Mouse (Mus musculus) midbrain, postnatal 0 days (tissue): ENCODE results near the gene Plpp2. TPM values are rescaled to one million over a fixed set of nuclear protein-coding genes. Genes with fewer than 3 reads are reported as not detected.

ENCODE experiments used
- ATAC-seq: fragments of 200-750 bp; cut with Nextera tagmentation; 2 replicates; pipeline ENCODE4 v1.8.0; 2017; ENCODE audit warnings: moderate number of reproducible peaks, mild to moderate bottlenecking, moderate TSS enrichment, moderate library complexity; ENCODE audit not compliant: low FRiP score
- DNase-seq: peaks from one replicate; pipeline ENCODE4 v3.0.0-alpha.2; 2015; ENCODE audit warnings: low spot score
- H3K27ac ChIP-seq: fragments of 300-500 bp; sonication (generic); 2 replicates; pipeline ENCODE4 v1.5.1; 2014; ENCODE audit warnings: low read depth, mild to moderate bottlenecking, low read length, mixed read lengths
- H3K27me3 ChIP-seq: fragments of 300-500 bp; sonication (generic); 2 replicates; pipeline ENCODE4 v1.6.1; 2014; ENCODE audit warnings: low read length, control low read depth, mixed read lengths; ENCODE audit not compliant: insufficient read depth
- H3K36me3 ChIP-seq: fragments of 300-500 bp; sonication (generic); 2 replicates; pipeline ENCODE4 v1.6.1; 2014; ENCODE audit warnings: low read length, control low read depth, mixed read lengths; ENCODE audit not compliant: insufficient read depth
- H3K4me1 ChIP-seq: fragments of 300-500 bp; sonication (generic); 2 replicates; pipeline ENCODE4 v1.6.1; 2014; ENCODE audit warnings: mild to moderate bottlenecking, control low read depth, antibody characterized with exemption, low read length, mixed read lengths; ENCODE audit not compliant: insufficient read depth
- H3K4me2 ChIP-seq: fragments of 300-500 bp; sonication (generic); 2 replicates; pipeline ENCODE4 v1.6.1; 2014; ENCODE audit warnings: low read depth, mild to moderate bottlenecking, low read length, mixed read lengths; ENCODE audit not compliant: poor library complexity, severe bottlenecking
- H3K4me3 ChIP-seq: fragments of 300-500 bp; sonication (generic); 2 replicates; pipeline ENCODE4 v1.5.1; 2014; ENCODE audit warnings: low read depth, mild to moderate bottlenecking, low read length, moderate library complexity
- H3K9ac ChIP-seq: fragments of 300-500 bp; sonication (generic); replicated peaks from 2 replicates; pipeline ENCODE4 v1.6.1; 2014; ENCODE audit warnings: mild to moderate bottlenecking, low read length, moderate library complexity, mixed read lengths; ENCODE audit not compliant: poor library complexity, severe bottlenecking
- H3K9me3 ChIP-seq: fragments of 300-500 bp; sonication (generic); 2 replicates; pipeline ENCODE4 v1.6.1; 2016; ENCODE audit warnings: low read length, control low read depth
- CTCF ChIP-seq: IDR thresholded peaks from 2 replicates; pipeline ENCODE4 v1.5.1; 2016; ENCODE audit warnings: antibody characterized with exemption, mild to moderate bottlenecking
- WGBS: fragments of 180-500 bp; shearing (Covaris S2); extraction: QIAGEN DNeasy Blood & Tissue Kit; methylation state at CpG from one replicate; pipeline ENCODE4 v1.1.7; 2014; 5-methylcytosine and 5-hydroxymethylcytosine counted together
- polyA plus RNA-seq: library from polyadenylated mRNA; unstranded; fragments of >200 nt; fragmentation: Nextera tagmentation; extraction: Ambion mirVana; gene quantifications from 2 replicates; pipeline ENCODE4 v1.2.1, GENCODE M21; 2015
- total RNA-seq: library from RNA; depleted of rRNA; stranded (reverse); fragments of >200 nt; gene quantifications from 2 replicates; pipeline ENCODE4 v1.2.3, GENCODE M21; 2014

Plpp2 gene
- total and polyA plus RNA-seq, 2 experiments from 2014 or later: 22.7 to 34.6 TPM

DNA sequence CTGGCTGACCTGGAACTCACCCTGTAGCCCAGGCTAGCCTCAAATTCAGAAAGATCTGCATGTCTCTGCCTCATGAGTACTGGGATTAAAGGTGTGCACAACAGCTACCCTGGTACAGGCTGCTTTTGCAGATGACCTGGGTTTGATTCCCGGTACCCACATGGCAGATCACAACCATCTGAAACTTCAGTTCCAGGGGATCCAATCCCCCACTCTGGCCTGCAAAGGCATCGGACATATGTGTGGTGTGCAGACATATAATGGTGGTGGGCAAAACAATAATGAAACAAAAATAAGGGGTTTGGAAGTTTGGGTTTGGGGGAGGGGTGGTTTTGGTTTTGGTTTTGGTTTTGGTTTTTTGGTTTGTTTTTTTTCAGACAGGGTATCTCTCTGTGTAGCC, 37.7 kb upstream of the Plpp2 start:
- no peak overlapping the region for H3K27ac ChIP-seq
- TF ChIP-seq CTCF: no peak
- H3K9me3 ChIP-seq: peaks cover 3% of the 10 kb centered on the region; the same call in 1 of the 2 replicates
- ATAC-seq: no peak
- H3K4me2 ChIP-seq: no peak overlapping the region
- no peaks in the 10 kb centered on the region for H3K36me3 ChIP-seq
- H3K4me3 ChIP-seq: no peak overlapping the region
- no peak for DNase-seq
- WGBS: 90% methylated on average over 2 of the region's 2 CpGs
- H3K4me1 ChIP-seq: no peaks in the 10 kb centered on the region
- no peak overlapping the region for H3K9ac ChIP-seq
- H3K27me3 ChIP-seq: no peaks in the 10 kb centered on the region

DNA sequence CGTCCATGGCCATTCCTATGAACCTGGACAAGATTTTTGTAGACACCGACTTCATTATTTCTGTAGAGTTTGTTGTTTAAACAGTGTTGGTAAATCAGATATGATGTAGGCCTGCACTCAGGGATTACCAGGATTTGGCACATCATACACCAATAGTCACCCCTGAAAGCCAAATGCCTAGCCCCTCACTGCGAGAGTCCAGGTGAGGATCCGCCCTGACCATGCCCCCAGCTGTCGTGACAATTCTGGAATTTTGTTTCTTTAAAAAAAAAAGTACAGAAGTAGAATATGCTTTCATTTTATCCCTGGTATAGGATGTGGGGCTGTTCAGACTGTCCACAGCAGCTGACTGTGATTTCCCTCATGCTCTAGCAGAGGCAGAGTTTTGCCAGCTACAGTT, 36.3 kb upstream of the Plpp2 start:
- peaks cover 6% of the 10 kb centered on the region; the same call in 1 of the 2 replicates for H3K9me3 ChIP-seq
- no peak overlapping the region for H3K9ac ChIP-seq
- no peak overlapping the region for H3K4me2 ChIP-seq
- no peak for ATAC-seq
- no peaks in the 10 kb centered on the region for H3K4me1 ChIP-seq
- WGBS: 92% methylated on average over 5 of the region's 5 CpGs
- TF ChIP-seq CTCF: no peak
- DNase-seq: no peak
- H3K27me3 ChIP-seq: no peaks in the 10 kb centered on the region
- no peak overlapping the region for H3K27ac ChIP-seq
- no peak overlapping the region for H3K4me3 ChIP-seq
- H3K36me3 ChIP-seq: no peaks in the 10 kb centered on the region

DNA sequence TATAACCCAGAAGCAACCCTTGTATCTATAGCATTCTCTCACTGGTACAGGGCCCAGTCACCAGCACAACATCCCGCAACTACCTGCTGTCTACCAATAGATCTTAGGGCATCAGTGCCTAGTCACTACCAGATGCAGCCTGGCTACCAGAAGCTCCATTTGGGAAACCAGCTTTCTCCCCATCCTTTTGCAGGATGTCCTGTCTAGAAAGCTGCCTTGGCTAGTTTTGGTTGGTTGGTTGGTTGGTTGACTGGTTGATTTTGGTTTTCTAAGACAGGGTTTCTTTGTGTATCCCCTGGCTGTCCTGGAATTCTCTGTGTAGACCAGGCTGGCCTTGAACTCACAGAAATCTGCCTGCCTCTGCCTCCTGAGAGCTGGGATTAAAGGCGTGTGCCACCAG, 26.1 kb upstream of the Plpp2 start:
- Histone ChIP-seq H3K9ac (no peak overlapping the region), H3K27me3 (no peaks in the 10 kb centered on the region), H3K36me3 (no peaks in the 10 kb centered on the region), H3K4me2 (no peak overlapping the region), H3K9me3 (no peaks in the 10 kb centered on the region), H3K4me3 (no peak overlapping the region), H3K27ac (no peak overlapping the region), H3K4me1 (no peaks in the 10 kb centered on the region; the same call in 1 of the 2 replicates)
- TF ChIP-seq CTCF: no peak
- no peak for DNase-seq
- WGBS: 88% methylated on average over 2 of the region's 2 CpGs
- ATAC-seq: no peak

DNA sequence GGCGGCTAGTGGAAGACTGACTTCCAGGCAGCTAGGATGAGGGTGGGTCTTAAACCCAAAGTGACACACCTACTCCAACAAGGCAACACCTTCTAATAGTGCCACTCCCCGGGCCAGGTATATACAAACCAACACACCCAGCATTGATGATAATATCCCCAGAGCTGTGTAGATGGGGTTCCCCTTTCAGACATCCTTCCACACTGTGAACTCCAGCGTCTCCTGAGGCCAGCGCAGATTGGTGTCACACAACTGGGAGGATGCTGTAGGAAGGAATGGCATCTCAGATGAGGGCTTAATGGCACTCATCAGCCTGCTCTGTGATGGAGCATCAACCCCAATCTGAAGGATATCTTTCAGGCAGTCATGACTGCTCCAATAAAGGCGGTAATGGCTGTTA, 23.9 kb upstream of the Plpp2 start:
- Histone ChIP-seq H3K9me3 (no peaks in the 10 kb centered on the region), H3K27me3 (no peaks in the 10 kb centered on the region), H3K36me3 (no peaks in the 10 kb centered on the region), H3K9ac (no peak overlapping the region), H3K4me2 (no peak overlapping the region), H3K4me3 (no peak overlapping the region), H3K27ac (no peak overlapping the region), H3K4me1 (peaks cover 8% of the 10 kb centered on the region)
- ATAC-seq (no peak), DNase-seq (no peak)
- 94% methylated on average over 5 of the region's 5 CpGs for WGBS
- TF ChIP-seq CTCF: no peak

DNA sequence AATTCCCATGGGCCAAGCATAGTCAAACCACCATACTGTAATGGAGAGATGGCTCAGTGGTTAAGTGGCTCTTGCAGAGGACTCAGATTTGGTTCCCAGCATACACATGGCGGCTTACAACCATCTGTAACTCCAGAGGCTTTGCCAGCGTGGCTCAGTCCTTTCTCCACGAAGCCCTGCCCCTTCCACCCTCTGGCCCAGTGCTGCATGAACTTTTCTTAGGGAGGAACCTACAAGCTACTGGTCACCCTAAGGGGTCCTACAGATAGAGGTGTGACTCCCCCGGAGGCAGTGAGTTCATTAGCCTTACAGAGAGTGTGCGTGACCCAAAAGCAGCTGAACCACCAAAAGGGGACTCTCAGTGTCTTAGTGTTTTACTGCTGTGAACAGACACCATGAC, 23.4 kb upstream of the Plpp2 start:
- Histone ChIP-seq H3K36me3 (no peaks in the 10 kb centered on the region), H3K4me2 (no peak overlapping the region), H3K27ac (no peak overlapping the region), H3K9me3 (no peaks in the 10 kb centered on the region), H3K4me1 (peaks cover 8% of the 10 kb centered on the region), H3K4me3 (no peak overlapping the region), H3K9ac (no peak overlapping the region), H3K27me3 (no peaks in the 10 kb centered on the region)
- WGBS: 92% methylated on average over 5 of the region's 5 CpGs
- DNase-seq (no peak), ATAC-seq (no peak)
- no peak for TF ChIP-seq CTCF

DNA sequence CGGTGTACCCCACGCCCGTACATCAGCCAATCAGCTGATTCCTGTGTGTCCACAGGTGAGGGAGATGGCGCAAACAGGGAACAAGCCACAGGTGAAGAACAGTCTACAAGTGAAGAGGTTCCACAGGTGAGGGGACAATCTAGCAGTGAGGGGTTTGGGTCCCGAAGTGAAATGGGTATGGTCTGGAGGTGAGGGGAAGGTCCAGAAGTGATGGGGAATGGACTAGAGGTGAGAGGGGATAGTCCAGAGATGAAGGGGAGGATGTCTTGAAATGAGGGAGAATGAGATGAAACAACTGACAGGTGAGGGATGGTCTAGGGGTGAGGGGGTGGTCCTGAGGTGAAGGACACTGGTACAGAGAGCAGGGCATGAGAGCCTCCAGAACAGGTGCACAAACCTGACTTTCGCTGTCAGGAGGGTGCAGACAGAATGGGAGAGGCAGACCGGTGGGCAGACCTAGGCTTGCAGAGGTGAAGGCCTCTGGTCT, 21.7 kb upstream of the Plpp2 start:
- H3K4me3 ChIP-seq: peak overlapping the region; percentile 87
- no peaks in the 10 kb centered on the region for H3K9me3 ChIP-seq
- no peaks in the 10 kb centered on the region for H3K36me3 ChIP-seq
- peaks cover 8% of the 10 kb centered on the region for H3K4me1 ChIP-seq
- ATAC-seq: no peak
- no peak for TF ChIP-seq CTCF
- peak overlapping the region; percentile 87 for H3K4me2 ChIP-seq
- H3K9ac ChIP-seq: peak overlapping the region; percentile 75
- DNase-seq: no peak
- no peak overlapping the region; the same call in 1 of the 2 replicates for H3K27ac ChIP-seq
- 24% methylated on average over 7 of the region's 7 CpGs for WGBS
- H3K27me3 ChIP-seq: no peaks in the 10 kb centered on the region
